Mouse (Mus musculus): ENCODE results near the gene Gm13101.
"Not testable (repeated sequence)": the region's sequence is repeated elsewhere in the genome, so short reads cannot be mapped to it uniquely, and the experiment has no call there.

DNA sequence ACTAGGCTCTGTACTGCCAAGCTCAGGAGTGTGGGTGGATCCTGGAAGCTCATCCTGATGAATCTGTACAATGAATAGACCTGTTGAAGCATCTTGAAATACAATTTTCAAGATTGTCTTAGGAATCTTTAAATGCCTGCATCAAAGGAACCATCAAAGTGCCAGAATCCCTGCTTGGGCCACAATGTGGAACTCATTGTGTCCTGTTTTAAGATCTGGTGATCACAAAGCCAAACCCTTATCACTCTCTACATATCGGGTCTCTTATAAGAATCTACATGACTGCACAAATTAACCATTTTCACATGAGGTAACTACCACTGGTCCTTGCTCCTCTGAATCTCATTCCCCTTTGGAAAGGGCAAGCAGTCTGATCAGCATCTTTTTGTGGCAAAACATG is 15.8 kb downstream of the Gm13101 start, which contains the start of gene Pramef25:
- TF ChIP-seq POLR2AphosphoS5 (IDR thresholded peaks at IDR 0.05; ENCODE audit: insufficient replicate concordance, low read depth, low read length); CTCF (IDR thresholded peaks at IDR 0.05; ENCODE audit: low read depth, low read length); GATA2 (IDR thresholded peaks at IDR 0.05; ENCODE audit: borderline replicate concordance, low read depth, low read length); GATA1 (IDR thresholded peaks at IDR 0.05; ENCODE audit: borderline replicate concordance, low read length); TAL1 (conservative IDR thresholded peaks at IDR 0.05; ENCODE audit: low read depth, low read length): not testable (repeated sequence)

All from G1E (cell line).